Mouse (Mus musculus) frontal cortex, adult 2 months (tissue): ENCODE data around the gene Rasal1. TPM values are rescaled to one million over a fixed set of nuclear protein-coding genes. Genes with fewer than 3 reads are reported as not detected.
A peak's percentile ranks its signal among the peaks of the same experiment; 100 is the strongest.

Source experiments
- DNase-seq, 2 experiments: peaks; one replicate each; pipeline ENCODE4 v3.0.0; 2022; ENCODE audit warnings: low spot score in 1 of 2; ENCODE audit errors: extremely low spot score in 1 of 2
- polyA plus RNA-seq: library from polyadenylated mRNA; depleted of rRNA; stranded (reverse); fragments of >200 nt; gene quantifications from 2 replicates; pipeline ENCODE4 v1.2.3, GENCODE M21; 2012

The Rasal1 gene
- polyA plus RNA-seq, 1 experiment: 71.7 TPM

GRCm38 (mm10) chr5:120651230-120651629 lies 2.6 kb downstream of the Rasal1 start:
- no peak for DNase-seq

- DNase-seq: no peak
Measured at GRCm38 (mm10) chr5:120652915-120653701, 4.5 kb downstream of the Rasal1 start.

DNA sequence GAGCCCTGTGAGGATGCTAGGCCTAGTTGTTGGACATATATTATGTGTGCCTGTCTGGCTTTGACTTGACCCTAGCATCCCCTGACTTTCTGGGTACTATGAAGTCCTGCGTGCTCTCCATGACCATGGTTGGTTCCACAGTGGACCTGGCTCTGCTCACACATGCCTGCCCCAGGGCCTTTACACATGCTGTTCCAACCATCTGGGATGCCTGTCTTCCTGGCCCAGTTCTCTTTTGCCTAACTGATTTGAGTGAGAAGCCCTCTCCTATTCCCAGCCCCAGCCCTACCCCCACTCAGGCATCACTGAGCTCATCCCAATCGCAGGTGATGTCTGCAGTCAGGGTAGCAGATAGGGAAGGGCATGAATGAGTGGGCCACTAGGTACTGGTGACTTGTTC lies 5.3 kb downstream of the Rasal1 start:
- DNase-seq: no peak

DNA sequence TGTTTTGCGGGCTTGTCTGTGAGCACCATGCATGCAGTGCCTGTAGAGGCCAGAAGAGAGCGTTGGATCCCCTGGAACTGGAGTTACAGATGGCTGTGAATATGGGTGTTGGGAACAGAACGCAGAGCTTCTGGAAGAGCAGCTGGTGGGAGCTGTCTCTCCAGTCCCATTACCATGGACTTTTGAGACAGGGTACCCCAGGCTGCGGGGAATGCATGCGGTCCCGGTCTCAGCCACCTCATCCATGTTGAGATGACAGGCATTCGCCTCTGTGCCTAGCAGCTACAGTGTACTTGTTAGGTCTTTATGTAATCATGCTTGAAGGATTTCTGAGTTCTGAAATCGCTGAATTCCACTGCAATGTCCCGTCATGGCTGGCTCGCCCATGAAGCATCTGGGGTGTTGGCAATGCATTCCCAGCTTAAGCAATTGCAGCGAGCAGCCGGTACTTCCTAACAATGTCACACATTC lies 7.7 kb downstream of the Rasal1 start:
- DNase-seq: peak; percentile 75 to 77

DNA sequence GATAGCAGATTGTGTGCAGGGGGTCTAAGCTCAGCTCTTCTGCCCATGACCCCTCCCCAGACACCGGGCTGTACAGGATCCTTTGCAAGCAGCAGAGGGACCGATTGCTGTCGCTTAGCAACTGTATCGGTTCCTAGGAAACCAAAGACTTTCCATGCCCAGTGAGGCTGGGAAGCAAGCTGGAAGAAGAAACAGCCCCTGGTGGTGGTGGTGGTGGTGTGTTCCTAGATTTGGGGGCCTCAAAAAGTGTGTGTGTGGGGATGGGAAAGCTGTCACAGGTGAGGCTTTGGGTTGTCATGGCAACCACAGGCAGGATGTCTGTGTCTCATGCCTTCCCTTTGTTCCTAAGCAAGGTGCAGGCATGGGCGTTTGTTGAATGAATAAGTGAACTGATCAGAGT lies 12.2 kb downstream of the Rasal1 start:
- DNase-seq: no peak

GRCm38 (mm10) chr5:120664888-120665287 lies 16.3 kb downstream of the Rasal1 start:
- DNase-seq: no peak

- no peak for DNase-seq
Measured at GRCm38 (mm10) chr5:120668761-120669160, 20.1 kb downstream of the Rasal1 start.

- no peak for DNase-seq
Measured at GRCm38 (mm10) chr5:120670132-120670531, 21.5 kb downstream of the Rasal1 start.

DNA sequence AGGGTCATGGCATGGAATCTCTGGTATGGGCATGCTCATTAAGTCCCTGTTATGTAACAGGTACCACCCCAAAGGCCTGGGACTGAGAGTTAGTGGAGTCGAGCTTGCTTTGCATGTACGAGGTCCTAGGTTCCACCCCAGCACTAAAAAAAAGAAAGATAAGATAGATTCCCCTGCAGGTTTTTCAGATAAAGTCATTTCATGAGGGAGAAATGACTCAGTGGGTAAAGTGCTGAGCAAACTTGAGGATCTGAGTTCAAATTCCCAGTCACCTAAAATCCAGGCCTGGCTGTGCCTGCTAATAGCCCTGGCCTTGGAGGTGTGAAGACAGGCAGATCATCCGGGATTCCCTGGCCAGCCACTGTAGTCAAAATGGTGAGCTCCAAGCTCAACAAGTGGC lies 23.3 kb downstream of the Rasal1 start:
- no peak for DNase-seq

DNA sequence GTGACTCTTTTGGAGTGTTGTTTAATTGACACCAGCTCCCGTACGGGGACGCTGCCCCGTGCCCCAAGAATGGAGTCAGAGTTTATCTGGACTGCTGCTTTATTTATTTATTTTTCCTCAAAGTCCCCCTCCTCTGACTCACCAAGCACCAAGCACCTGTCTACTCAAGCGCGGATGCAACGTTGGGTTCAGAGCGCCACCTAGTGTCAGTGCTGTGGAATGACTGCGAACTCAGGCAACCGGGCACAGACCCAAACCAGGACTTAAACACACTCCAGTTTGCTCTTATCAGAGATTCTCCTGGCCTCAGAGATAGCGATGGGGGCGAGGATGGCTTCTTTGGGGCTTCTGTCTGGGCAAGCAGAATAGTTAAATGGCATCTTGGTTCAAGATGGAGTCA lies 25.0 kb downstream of the Rasal1 start:
- DNase-seq: peak; percentile 33 to 85

GRCm38 (mm10) chr5:120674229-120675145 lies 25.9 kb downstream of the Rasal1 start:
- DNase-seq: no peak

DNA sequence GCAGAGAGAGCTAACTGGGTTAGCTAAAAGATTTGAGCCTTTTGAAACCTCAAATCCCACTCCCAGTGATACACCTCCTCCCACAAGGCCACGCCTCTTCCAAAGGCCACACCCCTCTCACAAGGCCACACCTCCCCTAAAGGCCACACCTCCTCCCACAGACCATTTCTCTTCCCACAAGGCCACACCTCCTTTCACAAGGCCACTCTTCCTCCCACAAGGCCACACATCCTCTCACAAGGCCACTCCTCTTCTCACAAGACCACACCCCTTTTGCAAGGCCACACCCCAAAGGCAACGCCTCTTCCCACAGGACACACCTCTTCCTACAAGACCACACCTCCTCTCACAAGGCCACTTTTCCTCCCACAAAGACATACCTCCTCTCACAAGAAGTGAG lies 28.9 kb downstream of the Rasal1 start:
- DNase-seq: no peak

GRCm38 (mm10) chr5:120679676-120680555 lies 31.3 kb downstream of the Rasal1 start:
- DNase-seq: peak; percentile 92 to 96

GRCm38 (mm10) chr5:120680918-120681317 lies 32.3 kb downstream of the Rasal1 start:
- DNase-seq: no peak

DNA sequence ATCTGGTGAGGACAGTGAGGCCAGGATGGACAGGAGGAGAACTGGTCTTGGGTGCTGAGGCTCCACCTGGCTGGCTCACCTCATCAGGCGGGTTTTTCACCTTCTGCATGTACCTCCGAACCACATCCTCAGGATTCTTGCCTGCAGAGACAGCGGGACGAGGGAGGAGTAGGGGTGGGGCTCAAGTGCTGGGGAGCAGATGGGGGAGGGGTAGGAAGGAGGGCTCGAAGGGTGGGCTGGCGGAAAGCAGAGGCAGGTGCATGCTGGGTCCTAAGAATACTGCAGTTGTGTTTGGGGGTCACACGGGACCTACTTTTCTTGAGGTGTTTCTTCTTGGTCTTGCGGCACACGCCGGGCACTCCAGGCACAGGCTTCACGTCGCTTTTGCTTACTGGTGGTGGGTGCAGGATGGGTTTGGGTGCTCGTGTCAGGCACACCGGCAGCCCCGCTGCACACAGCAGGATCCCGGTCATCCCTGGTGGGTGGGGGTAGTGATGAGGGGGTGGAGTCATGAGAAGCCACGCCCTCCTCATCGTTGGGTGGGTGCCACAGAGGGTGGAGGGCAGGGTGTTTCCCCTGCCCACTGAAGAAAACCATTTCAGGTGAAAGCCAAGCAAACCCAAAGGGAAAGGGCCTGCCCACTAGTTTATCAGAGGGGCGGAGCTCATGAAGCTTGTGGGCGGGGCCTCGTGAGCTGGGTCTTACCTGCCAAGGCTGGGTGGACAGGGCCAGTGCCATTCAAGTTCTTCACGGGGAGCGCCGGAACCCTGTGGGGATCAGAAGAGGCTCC lies 34.6 kb downstream of the Rasal1 start:
- no peak for DNase-seq

- DNase-seq: no peak
Measured at GRCm38 (mm10) chr5:120685678-120686077, 37.1 kb downstream of the Rasal1 start.

GRCm38 (mm10) chr5:120686749-120687483 lies 38.3 kb downstream of the Rasal1 start:
- DNase-seq: no peak

GRCm38 (mm10) chr5:120687484-120687851 lies 38.9 kb downstream of the Rasal1 start:
- no peak for DNase-seq

GRCm38 (mm10) chr5:120687897-120688296 lies 39.3 kb downstream of the Rasal1 start:
- no peak for DNase-seq
